Comparison of ENCODE assay signal across 14 mouse cellular contexts in the genomic region with DNA sequence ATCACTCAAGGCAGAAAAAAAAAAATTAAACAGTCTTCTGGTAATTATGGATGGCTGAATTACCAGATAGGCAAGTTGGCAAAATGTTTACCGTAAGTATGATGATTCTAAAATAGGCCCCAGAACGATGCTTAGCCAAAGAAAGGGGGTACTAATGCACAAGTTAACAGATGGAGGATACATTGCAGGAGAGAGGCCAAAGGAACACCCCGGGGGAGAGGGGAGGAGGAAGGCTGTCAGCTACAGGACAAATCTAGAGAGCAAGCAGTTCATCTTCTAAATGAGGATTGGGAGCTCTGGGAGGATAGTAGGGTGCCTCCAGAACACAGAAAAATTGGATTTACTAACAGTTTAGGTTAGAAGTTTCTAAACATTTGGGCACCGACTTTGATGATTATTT.
"Had no signal": no experiment of that assay in that cellular context is flagged by ENCODE, and none has a peak within 500 bp of the region (broad histone marks: within the 10 kb centered on the region; RNA-seq: fewer than 3 reads in every experiment).

No protein-coding gene starts in this region.

- ATAC-seq: liver, postnatal 0 days; midbrain, embryonic 16.5 days had no signal

- DNase-seq: kidney, adult 9 months; kidney, postnatal 36 days; liver, embryonic 13.5 days; liver, postnatal 0 days; retina, postnatal 1 day; right cerebral cortex, postnatal 4 days; spleen, adult 18-20 months; thymus, adult 2 months; thymus, postnatal 36 days had no signal

- H3K4me3 ChIP-seq: limb, embryonic 15.5 days; liver, embryonic 13.5 days; midbrain, embryonic 12.5 days; neural tube, embryonic 13.5 days had no signal

- H3K27ac ChIP-seq: kidney, postnatal 0 days; limb, embryonic 15.5 days; liver, embryonic 13.5 days; midbrain, embryonic 12.5 days; neural tube, embryonic 13.5 days had no signal

- H3K27me3 ChIP-seq: limb, embryonic 15.5 days; liver, embryonic 13.5 days; midbrain, embryonic 12.5 days; neural tube, embryonic 13.5 days had no signal

- H3K4me1 ChIP-seq: liver, embryonic 13.5 days; midbrain, embryonic 12.5 days; neural tube, embryonic 13.5 days had no signal
